Mouse (Mus musculus): ENCODE measurements at regions not wholly inside any gene's neighbourhood (a gene's known extent, or its start where the extent isn't known, plus 50 kb on each side); places are given as distances from the start of the nearest gene placed in this dataset.

- no peaks in the 10 kb centered on the region for H3K27me3 ChIP-seq (replicated peaks; ENCODE audit: control insufficient read depth, insufficient read depth, low read length)
- ATAC-seq (no peak), DNase-seq (ENCODE audit: low spot score) (no peak)
- H3K4me2 ChIP-seq (ENCODE audit: low read length), result no peak overlapping the region
- no peaks in the 10 kb centered on the region for H3K4me1 ChIP-seq (ENCODE audit: control insufficient read depth, insufficient read depth, low read length)
- no peaks in the 10 kb centered on the region for H3K9me3 ChIP-seq (replicated peaks; ENCODE audit: control insufficient read depth, low read length)
- H3K4me3 ChIP-seq (ENCODE audit: low read depth, low read length), result no peak overlapping the region
- WGBS, result 75% methylated on average over 5 of the region's 5 CpGs
- H3K27ac ChIP-seq (ENCODE audit: low read depth, low read length), result no peak overlapping the region
- no peaks in the 10 kb centered on the region for H3K36me3 ChIP-seq (ENCODE audit: control insufficient read depth, insufficient read depth, low read length)
- no peak overlapping the region for H3K9ac ChIP-seq (ENCODE audit: low read length)
Observed at GRCm38 (mm10) chr16:73424851-73425250, 986.8 kb downstream of the Robo2 start.

DNA sequence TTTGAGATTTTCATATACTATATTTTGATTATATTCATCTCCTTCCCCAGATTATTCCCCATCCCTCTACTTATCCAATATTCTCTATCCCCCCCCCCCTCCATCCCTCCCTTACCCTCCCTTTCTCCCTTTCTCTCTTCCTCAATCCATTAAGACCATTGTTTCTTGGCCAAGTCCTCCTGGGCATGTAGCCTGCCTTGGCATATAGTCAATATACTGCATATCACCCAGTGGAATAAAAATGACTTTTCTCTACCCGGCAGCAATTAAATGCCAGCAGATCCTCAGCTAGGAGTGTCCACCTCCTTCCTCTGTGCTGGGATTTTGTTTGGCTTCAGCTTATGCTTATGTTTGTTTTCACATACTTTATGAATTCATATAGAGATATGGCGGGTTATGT, 987.3 kb downstream of the Robo2 start:
- 81% methylated on average over 2 of the region's 2 CpGs for WGBS
- H3K9me3 ChIP-seq (replicated peaks; ENCODE audit: control insufficient read depth, low read length), result no peaks in the 10 kb centered on the region
- no peak overlapping the region for H3K4me3 ChIP-seq (ENCODE audit: low read depth, low read length)
- H3K27ac ChIP-seq (ENCODE audit: low read depth, low read length), result no peak overlapping the region
- ATAC-seq (no peak), DNase-seq (ENCODE audit: low spot score) (peak; percentile 13)
- no peaks in the 10 kb centered on the region for H3K27me3 ChIP-seq (replicated peaks; ENCODE audit: control insufficient read depth, insufficient read depth, low read length)
- no peaks in the 10 kb centered on the region for H3K36me3 ChIP-seq (ENCODE audit: control insufficient read depth, insufficient read depth, low read length)
- no peaks in the 10 kb centered on the region for H3K4me1 ChIP-seq (ENCODE audit: control insufficient read depth, insufficient read depth, low read length)
- no peak overlapping the region for H3K9ac ChIP-seq (ENCODE audit: low read length)
- H3K4me2 ChIP-seq (ENCODE audit: low read length), result no peak overlapping the region

DNA sequence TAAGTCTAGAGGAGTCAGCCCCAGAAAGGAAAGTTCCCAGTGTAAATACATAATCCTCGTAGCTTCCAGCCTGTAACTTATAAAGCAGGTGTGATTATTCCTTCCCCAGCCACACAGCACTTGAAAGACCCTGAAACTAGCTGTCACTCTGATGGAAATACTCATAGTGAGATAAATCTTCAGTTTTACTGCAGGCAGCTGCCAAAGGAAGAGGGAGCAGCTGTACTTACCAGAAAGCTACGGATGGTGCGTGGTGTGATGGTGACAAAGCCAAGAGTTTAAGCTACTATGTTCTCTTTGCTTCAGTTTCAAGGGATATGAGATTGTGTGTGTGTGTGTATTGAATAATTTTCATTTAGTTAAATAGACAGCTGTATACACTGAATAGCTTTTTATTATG, 1007.1 kb downstream of the Robo2 start:
- Histone ChIP-seq H3K4me1 (ENCODE audit: control insufficient read depth, insufficient read depth, low read length) (peaks cover 3% of the 10 kb centered on the region; the same call in 1 of the 2 replicates), H3K27me3 (replicated peaks; ENCODE audit: control insufficient read depth, insufficient read depth, low read length) (no peaks in the 10 kb centered on the region), H3K36me3 (ENCODE audit: control insufficient read depth, insufficient read depth, low read length) (no peaks in the 10 kb centered on the region), H3K4me3 (ENCODE audit: low read depth, low read length) (no peak overlapping the region), H3K27ac (ENCODE audit: low read depth, low read length) (no peak overlapping the region), H3K4me2 (ENCODE audit: low read length) (no peak overlapping the region), H3K9me3 (replicated peaks; ENCODE audit: control insufficient read depth, low read length) (no peaks in the 10 kb centered on the region), H3K9ac (ENCODE audit: low read length) (no peak overlapping the region)
- ATAC-seq (peak; percentile 37; the same call in 1 of the 2 replicates), DNase-seq (ENCODE audit: low spot score) (peak; percentile 51)
- 38% methylated on average over 3 of the region's 3 CpGs for WGBS

GRCm38 (mm10) chr16:73404099-73404498, 1007.5 kb downstream of the Robo2 start:
- no peak overlapping the region for H3K27ac ChIP-seq (ENCODE audit: low read depth, low read length)
- DNase-seq (ENCODE audit: low spot score) (peak; percentile 5), ATAC-seq (peak; percentile 23; the same call in 1 of the 2 replicates)
- no peaks in the 10 kb centered on the region for H3K9me3 ChIP-seq (replicated peaks; ENCODE audit: control insufficient read depth, low read length)
- 6% methylated on average over 3 of the region's 3 CpGs for WGBS
- H3K4me2 ChIP-seq (ENCODE audit: low read length), result no peak overlapping the region
- no peaks in the 10 kb centered on the region for H3K27me3 ChIP-seq (replicated peaks; ENCODE audit: control insufficient read depth, insufficient read depth, low read length)
- H3K36me3 ChIP-seq (ENCODE audit: control insufficient read depth, insufficient read depth, low read length), result no peaks in the 10 kb centered on the region
- no peak overlapping the region for H3K9ac ChIP-seq (ENCODE audit: low read length)
- no peak overlapping the region for H3K4me3 ChIP-seq (ENCODE audit: low read depth, low read length)
- H3K4me1 ChIP-seq (ENCODE audit: control insufficient read depth, insufficient read depth, low read length), result peaks cover 3% of the 10 kb centered on the region; the same call in 1 of the 2 replicates

- no peaks in the 10 kb centered on the region for H3K9me3 ChIP-seq (replicated peaks; ENCODE audit: control insufficient read depth, low read length)
- no peaks in the 10 kb centered on the region for H3K27me3 ChIP-seq (replicated peaks; ENCODE audit: control insufficient read depth, insufficient read depth, low read length)
- ATAC-seq (no peak), DNase-seq (ENCODE audit: low spot score) (no peak)
- no peak overlapping the region for H3K4me2 ChIP-seq (ENCODE audit: low read length)
- no peak overlapping the region for H3K9ac ChIP-seq (ENCODE audit: low read length)
- H3K27ac ChIP-seq (ENCODE audit: low read depth, low read length), result no peak overlapping the region
- no peaks in the 10 kb centered on the region for H3K4me1 ChIP-seq (ENCODE audit: control insufficient read depth, insufficient read depth, low read length)
- H3K36me3 ChIP-seq (ENCODE audit: control insufficient read depth, insufficient read depth, low read length), result no peaks in the 10 kb centered on the region
- 76% methylated on average over 2 of the region's 2 CpGs for WGBS
- H3K4me3 ChIP-seq (ENCODE audit: low read depth, low read length), result no peak overlapping the region
Observed at GRCm38 (mm10) chr16:73379056-73379455, 1032.6 kb downstream of the Robo2 start.

- Histone ChIP-seq H3K27ac (ENCODE audit: low read depth, low read length) (no peak overlapping the region), H3K9me3 (replicated peaks; ENCODE audit: control insufficient read depth, low read length) (no peaks in the 10 kb centered on the region), H3K36me3 (ENCODE audit: control insufficient read depth, insufficient read depth, low read length) (no peaks in the 10 kb centered on the region), H3K4me3 (ENCODE audit: low read depth, low read length) (no peak overlapping the region), H3K4me1 (ENCODE audit: control insufficient read depth, insufficient read depth, low read length) (no peaks in the 10 kb centered on the region), H3K27me3 (replicated peaks; ENCODE audit: control insufficient read depth, insufficient read depth, low read length) (no peaks in the 10 kb centered on the region), H3K4me2 (ENCODE audit: low read length) (no peak overlapping the region), H3K9ac (ENCODE audit: low read length) (no peak overlapping the region)
- ATAC-seq, result no peak
- DNase-seq (ENCODE audit: low spot score), result peak; percentile 17
- WGBS, result 48% methylated on average over 3 of the region's 3 CpGs
Observed at GRCm38 (mm10) chr16:73374608-73375165, 1036.9 kb downstream of the Robo2 start.

DNA sequence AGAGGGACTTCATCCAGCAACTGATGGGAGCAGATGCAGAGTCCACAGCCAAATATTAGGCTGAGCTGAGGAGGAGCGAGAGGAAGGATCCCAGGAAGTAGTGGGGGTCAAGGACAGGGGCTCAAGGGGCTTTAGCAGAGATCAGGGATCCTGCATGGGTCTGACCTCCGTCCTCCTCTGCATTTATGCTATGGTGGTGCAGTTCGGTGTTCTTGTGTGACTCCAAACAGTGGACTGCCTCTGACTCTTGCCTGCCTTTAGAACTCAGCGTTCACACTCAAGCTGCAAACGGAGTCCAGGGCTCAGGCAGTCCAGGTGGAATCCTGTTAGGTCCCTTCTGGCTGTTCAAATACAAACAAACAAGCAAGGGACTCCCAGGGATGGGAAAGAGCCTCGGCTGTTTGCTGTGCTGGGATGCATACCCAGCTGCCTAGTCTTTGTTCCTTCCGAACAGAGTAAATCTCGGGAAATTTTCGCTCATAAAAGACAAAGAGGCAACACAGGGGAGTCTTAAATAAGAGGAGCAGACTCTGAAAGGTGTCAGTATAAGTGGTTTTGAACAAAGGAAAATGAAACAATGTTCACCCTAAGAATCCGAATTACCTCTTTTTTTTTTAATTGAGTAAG, 1042.9 kb downstream of the Robo2 start:
- 24% methylated on average over 10 of the region's 10 CpGs for WGBS
- peak overlapping the region; percentile 44; the same call in 1 of the 2 replicates for H3K27ac ChIP-seq (ENCODE audit: low read depth, low read length)
- H3K4me3 ChIP-seq (ENCODE audit: low read depth, low read length), result no peak overlapping the region
- H3K9me3 ChIP-seq (replicated peaks; ENCODE audit: control insufficient read depth, low read length), result no peaks in the 10 kb centered on the region
- no peak overlapping the region for H3K9ac ChIP-seq (ENCODE audit: low read length)
- H3K36me3 ChIP-seq (ENCODE audit: control insufficient read depth, insufficient read depth, low read length), result no peaks in the 10 kb centered on the region
- peaks cover 5% of the 10 kb centered on the region; the same call in 1 of the 2 replicates for H3K4me1 ChIP-seq (ENCODE audit: control insufficient read depth, insufficient read depth, low read length)
- ATAC-seq, result peak; percentile 57; the same call in 1 of the 2 replicates
- peak overlapping the region; percentile 14; the same call in 1 of the 2 replicates for H3K4me2 ChIP-seq (ENCODE audit: low read length)
- H3K27me3 ChIP-seq (replicated peaks; ENCODE audit: control insufficient read depth, insufficient read depth, low read length), result no peaks in the 10 kb centered on the region
- DNase-seq (ENCODE audit: low spot score), result peak; percentile 61

GRCm38 (mm10) chr16:73367926-73368325, 1043.7 kb downstream of the Robo2 start:
- H3K4me2 ChIP-seq (ENCODE audit: low read length), result no peak overlapping the region
- H3K4me1 ChIP-seq (ENCODE audit: control insufficient read depth, insufficient read depth, low read length), result peaks cover 5% of the 10 kb centered on the region; the same call in 1 of the 2 replicates
- no peak overlapping the region for H3K27ac ChIP-seq (ENCODE audit: low read depth, low read length)
- WGBS, result 91% methylated on average over 5 of the region's 5 CpGs
- DNase-seq (ENCODE audit: low spot score) (no peak), ATAC-seq (no peak)
- no peak overlapping the region for H3K9ac ChIP-seq (ENCODE audit: low read length)
- no peaks in the 10 kb centered on the region for H3K36me3 ChIP-seq (ENCODE audit: control insufficient read depth, insufficient read depth, low read length)
- no peaks in the 10 kb centered on the region for H3K9me3 ChIP-seq (replicated peaks; ENCODE audit: control insufficient read depth, low read length)
- no peaks in the 10 kb centered on the region for H3K27me3 ChIP-seq (replicated peaks; ENCODE audit: control insufficient read depth, insufficient read depth, low read length)
- no peak overlapping the region for H3K4me3 ChIP-seq (ENCODE audit: low read depth, low read length)

DNA sequence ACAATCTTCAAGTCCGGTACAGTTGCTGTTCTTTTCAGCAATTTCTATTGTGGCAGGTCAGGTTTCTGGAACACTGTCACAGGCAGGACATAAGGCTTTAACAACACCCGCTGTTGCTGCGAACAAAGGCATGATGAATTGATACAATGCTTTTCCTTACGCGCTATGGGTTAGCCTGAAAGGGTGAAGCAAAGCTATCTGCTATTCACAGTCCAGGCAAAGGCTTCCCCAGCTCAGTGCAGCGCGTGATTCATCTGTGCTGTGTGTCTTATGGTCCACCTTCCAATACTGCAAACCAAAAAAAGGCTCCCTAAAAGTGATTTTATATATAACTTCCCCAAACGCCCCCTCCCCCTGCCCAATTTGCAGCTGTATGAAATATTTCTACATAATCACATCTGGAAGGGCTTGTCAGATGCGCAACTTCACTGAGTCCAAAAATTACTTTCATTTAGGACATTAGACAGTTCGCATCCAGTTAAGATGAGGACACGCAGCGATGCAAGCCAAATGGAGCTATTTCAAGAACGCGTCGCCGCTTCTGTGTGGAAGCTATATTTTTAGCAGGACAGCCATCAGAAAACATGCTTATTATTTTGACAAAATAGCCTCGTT, 1044.3 kb downstream of the Robo2 start:
- H3K9me3 ChIP-seq (replicated peaks; ENCODE audit: control insufficient read depth, low read length), result no peaks in the 10 kb centered on the region
- no peak overlapping the region for H3K9ac ChIP-seq (ENCODE audit: low read length)
- 71% methylated on average over 17 of the region's 17 CpGs for WGBS
- H3K4me2 ChIP-seq (ENCODE audit: low read length), result no peak overlapping the region
- H3K36me3 ChIP-seq (ENCODE audit: control insufficient read depth, insufficient read depth, low read length), result no peaks in the 10 kb centered on the region
- no peak overlapping the region for H3K27ac ChIP-seq (ENCODE audit: low read depth, low read length)
- H3K4me1 ChIP-seq (ENCODE audit: control insufficient read depth, insufficient read depth, low read length), result peaks cover 5% of the 10 kb centered on the region; the same call in 1 of the 2 replicates
- ATAC-seq (peak; percentile 40; the same call in 1 of the 2 replicates), DNase-seq (ENCODE audit: low spot score) (peak; percentile 31)
- no peak overlapping the region for H3K4me3 ChIP-seq (ENCODE audit: low read depth, low read length)
- H3K27me3 ChIP-seq (replicated peaks; ENCODE audit: control insufficient read depth, insufficient read depth, low read length), result no peaks in the 10 kb centered on the region
